Mouse (Mus musculus) myocyte (in vitro differentiated cells): ENCODE measurements around the gene Gm21905.

Source experiments
- CEBPB ChIP-seq: IDR thresholded peaks from 2 replicates; pipeline ENCODE4 v1.6.1; 2011; ENCODE audit warnings: mild to moderate bottlenecking, moderate library complexity; ENCODE audit not compliant: poor library complexity, insufficient read depth, severe bottlenecking
- E2F4 ChIP-seq: IDR thresholded peaks from one replicate; pipeline ENCODE4 v1.6.1; 2011; ENCODE audit warnings: mild to moderate bottlenecking, control low read depth, moderate library complexity; ENCODE audit not compliant: insufficient read depth
- MAX ChIP-seq: IDR thresholded peaks from one replicate; pipeline ENCODE4 v1.6.1; 2011; ENCODE audit warnings: low read depth, mild to moderate bottlenecking, control low read depth
- MYOD1 ChIP-seq, 3 experiments: IDR thresholded peaks; one replicate each; pipeline ENCODE4 v1.6.1; 2011; ENCODE audit warnings: control low read depth in 2 of 3, low read depth in 2 of 3, mild to moderate bottlenecking in 2 of 3, moderate library complexity in 1 of 3; ENCODE audit not compliant: insufficient read length in 2 of 3, control insufficient read depth in 1 of 3
- MYOG ChIP-seq, 3 experiments: IDR thresholded peaks; one replicate each; pipeline ENCODE4 v1.6.1; 2011; ENCODE audit warnings: control low read depth in 2 of 3, low read depth in 2 of 3, mild to moderate bottlenecking in 2 of 3; ENCODE audit not compliant: insufficient read length in 2 of 3, control insufficient read depth in 1 of 3, insufficient read depth in 1 of 3
- POLR2A ChIP-seq: IDR thresholded peaks from one replicate; pipeline ENCODE4 v1.6.1; 2011; ENCODE audit warnings: low read depth, mild to moderate bottlenecking, control low read depth, moderate library complexity; ENCODE audit not compliant: insufficient read length
- POLR2AphosphoS2 ChIP-seq: IDR thresholded peaks from one replicate; pipeline ENCODE4 v1.6.1; 2011; ENCODE audit warnings: low read depth, control low read depth; ENCODE audit not compliant: insufficient read length
- REST ChIP-seq: IDR thresholded peaks from one replicate; pipeline ENCODE4 v1.6.1; 2011; ENCODE audit warnings: mild to moderate bottlenecking, control low read depth, moderate library complexity; ENCODE audit not compliant: insufficient read depth, insufficient read length
- SRF ChIP-seq: IDR thresholded peaks from one replicate; pipeline ENCODE4 v1.6.1; 2011; ENCODE audit warnings: low read depth; ENCODE audit not compliant: control insufficient read depth, insufficient read length
- TCF12 ChIP-seq: IDR thresholded peaks from one replicate; pipeline ENCODE4 v1.6.1; 2011; ENCODE audit warnings: mild to moderate bottlenecking, control low read depth; ENCODE audit not compliant: poor library complexity, insufficient read depth, severe bottlenecking
- TCF3 ChIP-seq: IDR thresholded peaks from one replicate; pipeline ENCODE4 v1.6.1; 2011; ENCODE audit warnings: low read depth, control low read depth; ENCODE audit not compliant: insufficient read length
- USF1 ChIP-seq: IDR thresholded peaks from one replicate; pipeline ENCODE4 v1.6.1; 2011; ENCODE audit warnings: low read depth, mild to moderate bottlenecking, control low read depth, moderate library complexity

DNA sequence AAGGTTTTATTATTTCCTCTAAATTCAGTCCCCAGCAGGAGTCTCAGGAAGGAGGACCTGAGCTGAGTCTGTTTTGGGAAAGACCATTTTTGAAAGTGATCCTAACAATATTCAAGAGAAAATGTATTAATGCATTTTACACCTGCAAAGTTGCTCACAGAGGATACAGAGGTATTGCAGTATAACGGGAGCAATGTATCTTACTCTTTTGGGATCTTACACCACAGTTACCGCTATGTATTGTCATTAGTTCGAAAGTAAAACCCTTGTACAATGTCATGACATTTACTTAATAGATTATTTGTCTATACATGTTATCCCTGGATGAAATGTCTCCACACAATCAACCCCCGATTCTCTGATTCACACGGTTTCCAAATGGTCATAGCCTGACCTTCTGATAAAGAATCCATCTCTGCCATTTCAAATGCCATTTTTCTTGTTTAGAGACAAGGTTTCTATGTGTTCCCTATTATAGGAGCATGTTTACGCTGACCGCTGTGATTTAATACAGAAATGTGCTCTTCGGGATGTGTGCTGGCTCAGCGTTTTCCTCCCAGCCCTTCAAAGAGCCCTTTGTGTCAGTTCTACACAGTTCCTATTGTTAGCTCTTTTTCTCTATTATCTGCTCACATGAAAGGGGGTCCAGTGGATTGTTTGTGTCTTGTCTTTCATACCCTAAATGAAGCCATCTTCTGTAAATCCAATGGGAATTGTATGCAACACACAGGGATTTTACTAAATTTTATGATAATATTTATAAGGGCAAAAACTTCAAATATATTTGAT, 61.6 kb downstream of the Gm21905 start:
- no peak for TF ChIP-seq POLR2A
- no peak for TF ChIP-seq E2F4
- no peak for TF ChIP-seq MYOG (IDR thresholded peaks at IDR 0.05; ENCODE audit: control insufficient read depth in 1 of 3, insufficient read depth in 1 of 3, insufficient read length in 2 of 3, low read depth in 2 of 3)
- TF ChIP-seq USF1 = no peak
- TF ChIP-seq MYOD1 (IDR thresholded peaks at IDR 0.05; ENCODE audit: control insufficient read depth in 1 of 3, insufficient read length in 2 of 3, low read depth in 2 of 3) = no peak
- no peak for TF ChIP-seq POLR2AphosphoS2
- no peak for TF ChIP-seq TCF3
- no peak for TF ChIP-seq MAX
- no peak for TF ChIP-seq TCF12
- TF ChIP-seq REST = no peak
- no peak for TF ChIP-seq CEBPB
- no peak for TF ChIP-seq SRF
